Mouse (Mus musculus) spleen, postnatal 36 days (tissue): Measurements from ENCODE around the gene Dnttip1.

Experiments used
- DNase-seq, 2 experiments: peaks; one replicate each; pipeline ENCODE4 v3.0.0; 2022; ENCODE audit warnings: low spot score in 2 of 2, mixed read lengths in 1 of 2

Gene Dnttip1

GRCm38 (mm10) chr2:164804533-164805331 lies 58.9 kb downstream of the Dnttip1 start, which contains the start of the genes Acot8 and Zswim3:
Gene Acot8, minus strand, starts transcription at chr2:164804882.
Gene Zswim3, plus strand, starts transcription at chr2:164805098.
- peak; percentile 97 to 99 for DNase-seq

- DNase-seq, result no peak
Observed at GRCm38 (mm10) chr2:164805332-164805718, 59.5 kb downstream of the Dnttip1 start.

GRCm38 (mm10) chr2:164806614-164807013 lies 60.8 kb downstream of the Dnttip1 start:
- no peak for DNase-seq

- no peak for DNase-seq
Observed at GRCm38 (mm10) chr2:164813557-164813956, 67.8 kb downstream of the Dnttip1 start.

- DNase-seq, result no peak
Observed at GRCm38 (mm10) chr2:164815348-164815747, 69.6 kb downstream of the Dnttip1 start.

GRCm38 (mm10) chr2:164815821-164816220 lies 70.0 kb downstream of the Dnttip1 start:
- DNase-seq, result no peak

GRCm38 (mm10) chr2:164817206-164817605 lies 71.4 kb downstream of the Dnttip1 start:
- no peak for DNase-seq

GRCm38 (mm10) chr2:164817703-164818102 lies 71.9 kb downstream of the Dnttip1 start:
- DNase-seq, result no peak
